Mouse (Mus musculus): Measurements from ENCODE around the gene Kcnk5.

- TF ChIP-seq TAL1 (IDR thresholded peaks at IDR 0.05; ENCODE audit: low read length) (no peak), GATA1 (IDR thresholded peaks at IDR 0.05; ENCODE audit: low read length) (no peak)
These were observed 6.5 kb downstream of the Kcnk5 start for GRCm38 (mm10) chr14:20175114-20175513.

All from erythroblast, embryonic 14.5 days (primary cell).